Mouse (Mus musculus) intestine, embryonic 14.5 days (tissue): ENCODE data around the gene 4933417A18Rik. TPM values are rescaled to one million over a fixed set of nuclear protein-coding genes. Genes with fewer than 3 reads are reported as not detected.
"Not testable (repeated sequence)": the region's sequence is repeated elsewhere in the genome, so short reads cannot be mapped to it uniquely, and the experiment has no call there.

Source experiments
- ATAC-seq: fragments of 200-750 bp; cut with Nextera tagmentation; replicated peaks from 2 replicates; pipeline ENCODE4 v1.8.0; 2017; ENCODE audit warnings: low read depth, moderate number of reproducible peaks, moderate TSS enrichment, moderate library complexity; ENCODE audit not compliant: low FRiP score, low TSS enrichment
- DNase-seq: peaks from one replicate; pipeline ENCODE4 v3.0.0-alpha.2; 2018; ENCODE audit warnings: low spot score
- H3K27ac ChIP-seq: fragments of 300-500 bp; sonication (generic); 2 replicates; pipeline ENCODE4 v1.5.1; 2014; ENCODE audit warnings: low read depth, mild to moderate bottlenecking, control low read depth
- H3K27me3 ChIP-seq: fragments of 300-500 bp; sonication (generic); replicated peaks from 2 replicates; pipeline ENCODE4 v1.6.1; 2014; ENCODE audit warnings: low read length, control low read depth; ENCODE audit not compliant: control insufficient read depth, insufficient read depth
- H3K36me3 ChIP-seq: fragments of 300-500 bp; sonication (generic); 2 replicates; pipeline ENCODE4 v1.6.1; 2014; ENCODE audit warnings: low read length, control low read depth; ENCODE audit not compliant: control insufficient read depth, insufficient read depth
- H3K4me1 ChIP-seq: fragments of 300-500 bp; sonication (generic); replicated peaks from 2 replicates; pipeline ENCODE4 v1.6.1; 2014; ENCODE audit warnings: low read length, control low read depth, mixed read lengths; ENCODE audit not compliant: control insufficient read depth, insufficient read depth
- H3K4me2 ChIP-seq: fragments of 300-500 bp; sonication (generic); 2 replicates; pipeline ENCODE4 v1.6.1; 2014; ENCODE audit warnings: low read length
- H3K4me3 ChIP-seq: fragments of 300-500 bp; sonication (generic); 2 replicates; pipeline ENCODE4 v1.5.1; 2014; ENCODE audit warnings: low read depth, low read length, control low read depth, mixed read lengths
- H3K9ac ChIP-seq: fragments of 300-500 bp; sonication (generic); 2 replicates; pipeline ENCODE4 v1.6.1; 2014; ENCODE audit warnings: mild to moderate bottlenecking, low read length
- H3K9me3 ChIP-seq: fragments of 300-500 bp; sonication (generic); 2 replicates; pipeline ENCODE4 v1.6.1; 2016; ENCODE audit warnings: low read length, control low read depth; ENCODE audit not compliant: control insufficient read depth
- WGBS: fragments of 180-500 bp; shearing (Covaris S2); extraction: QIAGEN DNeasy Blood & Tissue Kit; methylation state at CpG from one replicate; pipeline ENCODE4 v1.1.7; 2014; 5-methylcytosine and 5-hydroxymethylcytosine counted together
- polyA plus RNA-seq: library from polyadenylated mRNA; unstranded; fragments of >200 nt; fragmentation: Nextera tagmentation; extraction: Ambion mirVana; gene quantifications from 2 replicates; pipeline ENCODE4 v1.2.1, GENCODE M21; 2014

The 4933417A18Rik gene
- not detected in 2 replicates for polyA plus RNA-seq

DNA sequence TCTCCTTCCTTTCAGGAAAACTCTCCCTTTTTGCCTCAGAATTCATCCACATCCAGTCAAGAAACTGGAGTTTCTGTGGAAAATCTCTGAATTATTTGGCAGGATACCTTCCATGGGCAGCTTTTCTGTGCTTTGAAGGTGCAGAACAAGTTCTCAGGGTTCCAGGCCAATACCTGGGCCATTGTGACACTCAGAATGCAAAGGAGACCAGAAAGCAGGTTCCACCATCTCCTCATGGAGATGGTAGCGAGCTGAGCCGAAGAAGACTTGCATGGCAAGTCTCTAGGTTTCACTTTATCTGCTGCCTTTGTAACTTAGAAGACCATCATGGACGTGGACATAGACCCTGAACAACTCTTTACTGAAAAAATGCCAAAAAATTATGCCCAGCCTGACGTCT lies at the start of gene 4933417A18Rik, which contains the start of gene Fam217a:
TSS of gene 4933417A18Rik (plus strand) at position 200 of the 400 bp plus-strand sequence.
TSS of gene Fam217a (minus strand) at position 101 of the 400 bp plus-strand sequence.
- no peak for ATAC-seq
- H3K4me3 ChIP-seq = no peak within 1 kb of the TSS
- WGBS = 79% methylated on average over 4 of the region's 4 CpGs
- H3K4me2 ChIP-seq = no peak within 1 kb of the TSS
- H3K4me1 ChIP-seq = no peaks in the 10 kb centered on the region
- no peaks in the 10 kb centered on the region for H3K9me3 ChIP-seq
- H3K27ac ChIP-seq = no peak within 1 kb of the TSS
- no peak for DNase-seq
- H3K36me3 ChIP-seq = no peaks in the 10 kb centered on the region
- H3K27me3 ChIP-seq = no peaks in the 10 kb centered on the region
- H3K9ac ChIP-seq = no peak within 1 kb of the TSS

DNA sequence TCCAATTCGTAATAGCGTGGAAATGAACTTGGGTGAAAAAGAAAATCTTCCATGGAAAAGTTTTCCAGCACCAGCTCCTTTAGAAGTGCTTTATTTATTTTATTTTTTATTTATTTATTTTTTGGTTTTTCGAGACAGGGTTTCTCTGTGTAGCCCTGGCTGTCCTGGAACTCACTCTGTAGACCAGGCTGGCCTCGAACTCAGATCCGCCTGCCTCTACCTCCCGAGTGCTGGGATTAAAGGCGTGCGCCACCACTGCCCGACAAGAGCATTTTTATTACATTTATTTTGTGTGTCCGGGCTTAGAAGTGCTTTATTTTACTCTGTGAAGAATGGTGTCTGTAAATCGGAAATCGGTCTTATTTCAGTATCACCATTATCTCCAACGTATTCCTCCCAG lies 49.5 kb upstream of the 4933417A18Rik start:
- not testable (repeated sequence) for H3K27me3 ChIP-seq, DNase-seq, H3K36me3 ChIP-seq, H3K9me3 ChIP-seq
- Histone ChIP-seq H3K9ac (peak overlapping the region; percentile 97), H3K4me3 (peak overlapping the region; percentile 96), H3K4me2 (peak overlapping the region; percentile 92), H3K27ac (peak overlapping the region; percentile 97), H3K4me1 (peaks cover 12% of the 10 kb centered on the region)
- 15% methylated on average over 13 of the region's 13 CpGs for WGBS
- peak; percentile 25; the same call in 1 of the 2 replicates for ATAC-seq

DNA sequence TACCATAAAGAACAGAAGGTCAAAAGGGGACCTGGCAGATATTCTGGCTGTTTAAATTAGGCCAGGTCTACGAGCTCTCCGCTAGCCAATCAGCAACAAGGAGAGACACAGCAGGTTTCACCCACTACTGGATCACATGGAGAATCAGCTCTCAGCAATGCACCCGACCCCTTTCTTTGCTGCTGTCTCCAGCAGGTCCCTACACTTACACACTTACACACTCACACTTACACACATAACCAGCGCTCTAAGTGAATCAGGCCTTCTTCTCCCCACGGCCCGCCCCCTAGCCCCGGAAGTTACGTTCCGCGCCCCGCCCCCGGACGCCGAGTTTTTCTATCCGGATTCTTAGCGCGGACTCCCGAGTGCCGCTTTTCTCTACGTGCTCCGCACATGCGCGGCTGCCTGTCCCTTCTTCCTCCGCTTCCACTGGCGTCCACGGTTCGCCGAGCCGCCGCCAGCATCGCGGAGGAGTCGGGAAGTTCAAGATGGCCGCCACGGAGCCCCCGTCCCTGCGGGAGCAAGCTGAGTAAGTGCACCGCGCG lies 49.0 kb upstream of the 4933417A18Rik start, which contains the start of gene Prpf4b:
TSS of gene Prpf4b (plus strand) at position 137 of the 545 bp plus-strand sequence.
- no peaks in the 10 kb centered on the region for H3K27me3 ChIP-seq
- DNase-seq = peak; percentile 96
- no peaks in the 10 kb centered on the region for H3K36me3 ChIP-seq
- peak within 1 kb of the TSS; percentile 92 for H3K4me2 ChIP-seq
- under 1% methylated on average over 40 of the region's 40 CpGs for WGBS
- H3K27ac ChIP-seq = peak within 1 kb of the TSS; percentile 97
- peak; percentile 77 for ATAC-seq
- peak within 1 kb of the TSS; percentile 97 for H3K9ac ChIP-seq
- no peaks in the 10 kb centered on the region for H3K9me3 ChIP-seq
- H3K4me3 ChIP-seq = peak within 1 kb of the TSS; percentile 96
- H3K4me1 ChIP-seq = peaks cover 12% of the 10 kb centered on the region

DNA sequence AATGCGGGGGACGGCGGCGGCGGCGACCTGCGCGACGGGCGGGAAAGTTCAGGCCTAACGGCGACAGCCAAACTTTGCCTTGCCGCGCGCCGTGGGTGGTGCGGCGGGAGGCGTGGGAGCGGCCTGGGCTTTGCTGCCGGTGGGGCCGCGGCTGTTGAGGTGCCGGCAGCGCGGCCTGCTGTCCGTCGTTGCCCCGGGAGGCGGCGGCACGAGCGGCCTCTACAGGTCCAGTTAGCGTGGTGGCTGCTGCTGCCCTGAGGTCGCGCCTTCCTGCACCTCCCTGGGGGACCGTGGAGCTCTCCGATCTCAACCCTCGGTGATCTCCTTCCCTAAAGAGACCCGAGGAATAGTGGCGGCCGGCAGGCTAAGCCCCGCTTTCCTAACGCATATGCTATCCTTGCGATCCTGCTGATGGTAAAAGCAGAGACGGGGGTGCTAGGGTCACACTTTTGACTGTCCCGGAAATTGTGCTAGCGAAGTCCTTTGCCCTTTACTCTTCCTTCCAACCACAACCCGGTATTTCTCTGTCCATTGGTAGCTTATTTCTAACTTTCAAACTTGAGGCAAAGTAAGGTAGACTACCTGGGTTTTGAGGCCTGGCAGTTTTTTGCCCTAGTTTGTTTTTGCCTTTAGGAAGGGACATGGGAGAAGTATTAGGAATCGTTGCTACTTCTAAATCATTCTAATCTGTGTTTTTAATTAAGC lies 48.3 kb upstream of the 4933417A18Rik start:
- DNase-seq (no peak), ATAC-seq (peak; percentile 36)
- H3K9me3 ChIP-seq = no peaks in the 10 kb centered on the region
- H3K9ac ChIP-seq = peak overlapping the region; percentile 97
- no peaks in the 10 kb centered on the region for H3K36me3 ChIP-seq
- peak overlapping the region; percentile 92 for H3K4me2 ChIP-seq
- 1% methylated on average over 48 of the region's 50 CpGs for WGBS
- no peaks in the 10 kb centered on the region for H3K27me3 ChIP-seq
- H3K27ac ChIP-seq = peak overlapping the region; percentile 97
- peaks cover 12% of the 10 kb centered on the region for H3K4me1 ChIP-seq
- H3K4me3 ChIP-seq = peak overlapping the region; percentile 96

DNA sequence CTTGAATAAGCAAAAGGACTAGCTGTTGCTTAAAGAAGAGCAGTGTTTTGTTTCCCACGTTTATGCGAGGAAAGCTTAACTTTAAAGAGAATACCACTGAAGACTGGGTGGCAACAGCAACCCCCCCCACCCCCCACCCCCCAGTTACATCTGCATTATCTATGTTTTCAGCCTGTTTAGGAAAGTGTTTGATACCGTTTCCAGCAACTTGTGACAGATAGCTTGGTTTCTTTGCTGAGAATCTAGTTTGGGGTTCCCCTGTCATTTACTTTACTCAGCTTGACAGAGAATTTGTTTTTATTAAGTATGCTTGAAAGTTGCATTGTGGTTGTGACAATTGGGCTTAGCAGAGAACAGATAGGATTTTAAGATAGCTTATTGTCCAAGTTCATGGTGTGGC lies 47.7 kb upstream of the 4933417A18Rik start:
- no peaks in the 10 kb centered on the region for H3K27me3 ChIP-seq
- H3K4me1 ChIP-seq = peaks cover 12% of the 10 kb centered on the region
- DNase-seq = no peak
- no peaks in the 10 kb centered on the region for H3K36me3 ChIP-seq
- H3K9me3 ChIP-seq = no peaks in the 10 kb centered on the region
- H3K4me3 ChIP-seq = peak overlapping the region; percentile 96
- peak overlapping the region; percentile 92 for H3K4me2 ChIP-seq
- WGBS = 8% methylated on average over 3 of the region's 3 CpGs
- ATAC-seq = no peak
- no peak overlapping the region for H3K27ac ChIP-seq
- H3K9ac ChIP-seq = peak overlapping the region; percentile 97

DNA sequence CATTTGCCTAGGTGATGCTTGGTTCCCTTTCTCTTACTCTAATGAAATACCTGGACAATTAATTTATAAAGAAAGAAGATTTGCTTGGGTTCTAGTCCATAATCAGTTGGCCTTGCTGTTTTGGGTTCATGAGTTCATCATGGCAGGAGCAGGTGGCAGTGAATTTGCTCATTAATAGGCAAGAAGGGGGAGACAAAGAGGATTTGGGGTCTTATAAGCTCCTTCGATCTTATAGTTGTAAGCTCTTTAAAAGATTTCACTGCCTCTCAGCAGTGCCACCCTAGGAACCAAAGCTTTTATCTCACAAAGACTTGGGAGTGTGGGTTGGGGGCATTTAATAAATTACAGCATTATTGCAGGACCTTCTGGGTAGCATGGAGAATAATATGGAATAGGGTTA lies 31.3 kb upstream of the 4933417A18Rik start:
- Histone ChIP-seq H3K9ac (no peak overlapping the region), H3K4me1 (no peaks in the 10 kb centered on the region), H3K4me2 (no peak overlapping the region), H3K36me3 (peaks cover 99% of the 10 kb centered on the region), H3K9me3 (no peaks in the 10 kb centered on the region), H3K4me3 (no peak overlapping the region), H3K27ac (no peak overlapping the region), H3K27me3 (no peaks in the 10 kb centered on the region)
- DNase-seq = no peak
- 93% methylated on average over 1 of the region's 1 CpGs for WGBS
- no peak for ATAC-seq

DNA sequence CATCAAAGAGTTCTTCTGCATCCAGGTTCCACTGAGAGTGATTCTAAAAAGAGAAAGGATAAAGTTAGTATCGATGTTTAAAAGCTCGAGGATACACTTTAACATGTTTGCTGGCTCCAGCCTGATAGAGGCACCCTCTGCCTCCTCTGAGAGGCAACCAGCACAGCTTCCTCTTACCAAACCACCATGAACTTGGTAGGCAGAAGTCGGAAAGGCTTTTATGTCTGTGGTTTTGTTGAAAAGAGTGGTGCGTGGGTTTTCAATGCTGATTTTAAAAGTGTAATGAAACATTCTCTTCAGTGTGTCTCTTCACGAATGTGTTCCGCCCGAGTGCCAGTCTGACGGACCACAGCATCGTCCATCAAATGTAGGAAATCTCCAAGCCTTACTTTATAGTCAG lies 9.6 kb upstream of the 4933417A18Rik start:
- Histone ChIP-seq H3K9ac (no peak overlapping the region), H3K4me1 (no peaks in the 10 kb centered on the region; the same call in 1 of the 2 replicates), H3K27ac (no peak overlapping the region), H3K36me3 (no peaks in the 10 kb centered on the region), H3K4me3 (no peak overlapping the region), H3K4me2 (no peak overlapping the region), H3K27me3 (no peaks in the 10 kb centered on the region), H3K9me3 (no peaks in the 10 kb centered on the region)
- ATAC-seq = no peak
- no peak for DNase-seq
- 85% methylated on average over 9 of the region's 9 CpGs for WGBS

DNA sequence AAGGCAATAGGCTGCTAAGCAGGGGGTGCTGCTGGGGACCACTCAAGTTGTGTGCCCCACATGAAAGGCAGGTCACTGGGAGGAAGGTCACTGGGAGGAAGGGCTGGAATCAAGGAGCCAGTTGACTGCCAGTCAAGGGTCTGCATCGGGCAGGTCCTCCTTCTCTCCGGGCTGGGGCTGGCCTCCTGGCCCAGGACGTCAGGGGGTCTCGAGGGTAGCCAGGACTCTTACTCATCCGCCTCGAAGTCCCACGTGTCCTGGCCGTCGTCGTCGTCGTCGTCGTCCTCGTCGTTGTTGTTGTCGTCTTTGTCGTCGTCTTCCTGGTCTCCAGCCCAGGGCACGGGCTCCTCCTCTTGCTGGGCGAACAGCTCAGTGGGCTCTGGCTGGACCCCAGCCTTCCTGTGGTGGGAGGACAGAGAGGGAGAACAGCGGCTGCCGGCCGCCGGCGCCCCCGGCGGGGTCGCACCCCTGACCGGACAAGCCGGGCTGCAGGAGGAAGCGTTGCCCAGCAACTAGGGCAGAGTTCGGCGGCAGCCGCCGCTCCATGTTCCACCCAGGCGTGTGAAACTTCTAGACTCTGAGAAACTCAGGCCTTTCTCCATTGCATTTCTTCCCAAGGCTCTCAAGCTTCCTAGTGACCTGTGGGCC lies 7.6 kb upstream of the 4933417A18Rik start:
- H3K36me3 ChIP-seq = no peaks in the 10 kb centered on the region
- H3K27ac ChIP-seq = no peak overlapping the region
- no peaks in the 10 kb centered on the region; the same call in 1 of the 2 replicates for H3K4me1 ChIP-seq
- WGBS = 33% methylated on average over 37 of the region's 37 CpGs
- peak overlapping the region; percentile 28 for H3K4me3 ChIP-seq
- H3K9ac ChIP-seq = 0 out of 2 replicates have a peak overlapping the region, but pooled peaks have one; percentile 5
- DNase-seq (no peak), ATAC-seq (no peak)
- H3K4me2 ChIP-seq = peak overlapping the region; percentile 55
- no peaks in the 10 kb centered on the region for H3K9me3 ChIP-seq
- no peaks in the 10 kb centered on the region for H3K27me3 ChIP-seq
